In the genomic region with DNA sequence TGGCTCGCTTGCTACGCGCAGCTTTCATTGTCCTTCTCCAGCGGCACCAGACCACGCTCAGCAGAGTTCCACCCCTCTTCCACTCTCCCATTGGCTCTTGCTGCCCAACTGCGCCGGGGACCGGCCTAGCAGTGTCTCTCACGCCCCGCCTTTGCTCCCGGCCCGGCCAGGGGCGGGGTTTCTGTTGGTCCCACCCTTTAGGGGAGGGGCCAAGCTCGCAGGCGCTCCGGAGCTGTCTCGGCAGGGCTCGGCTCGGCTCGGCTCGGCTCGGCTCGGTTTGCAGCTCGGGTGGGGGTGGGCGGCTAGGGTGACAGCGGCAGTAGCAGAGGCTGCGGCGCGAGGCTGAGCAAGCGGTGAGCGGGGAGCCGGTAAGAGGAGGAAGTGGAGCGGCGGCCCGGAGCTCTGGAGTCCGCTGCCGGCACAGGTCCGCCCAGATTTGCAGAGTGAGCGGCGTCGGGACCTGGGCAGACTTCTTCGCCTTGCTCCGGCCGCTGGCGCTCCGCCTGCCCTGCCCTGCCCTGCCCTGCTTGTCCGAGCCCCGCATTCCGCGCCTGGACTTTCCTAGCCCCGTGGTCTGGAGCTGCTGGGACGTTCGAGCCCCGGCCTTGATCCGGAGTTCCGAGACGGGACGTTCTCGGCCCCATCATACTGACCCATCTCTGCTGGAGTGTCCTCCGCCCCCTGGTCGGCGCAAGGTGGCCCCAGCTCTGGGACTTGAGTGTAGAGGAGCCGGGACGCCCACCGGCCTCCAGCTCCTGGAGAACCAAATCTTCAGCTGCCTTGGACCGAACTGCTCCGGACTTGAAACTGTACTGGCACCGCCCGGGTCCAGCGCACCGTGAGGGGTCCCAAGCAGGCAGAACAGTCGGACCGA, we compare ENCODE assay signal across 8 mouse cellular contexts. TPM values are rescaled to one million over a fixed set of nuclear protein-coding genes. Genes with fewer than 3 reads are reported as not detected.
DNase-seq lines count a peak whose midpoint lies in the region; ATAC-seq and TF ChIP-seq lines count a peak whose summit lies in the region.

A gene (plus strand): TSS at position 201 of the 874 bp plus-strand sequence.

- H3K27ac ChIP-seq in forebrain, embryonic 12.5 days = peak within 1 kb of the TSS; percentile 97
- peak within 1 kb of the TSS; percentile 81 for H3K27ac ChIP-seq in heart, postnatal 0 days (ENCODE audit: low read depth)
- H3K27ac ChIP-seq in liver, embryonic 16.5 days (ENCODE audit: low read length) = no peak within 1 kb of the TSS
- H3K27ac ChIP-seq in neural tube, embryonic 13.5 days (replicated peaks) = peak within 1 kb of the TSS; percentile 98
- peak within 1 kb of the TSS; percentile 73 for H3K27ac ChIP-seq in testis, adult 2 months (ENCODE audit: control insufficient read depth, insufficient read depth, low read depth, low read length)

- H3K4me2 ChIP-seq in forebrain, embryonic 12.5 days = peak within 1 kb of the TSS; percentile 93
- peak within 1 kb of the TSS; percentile 82 for H3K4me2 ChIP-seq in heart, postnatal 0 days (ENCODE audit: low read depth, low read length)
- H3K4me2 ChIP-seq in liver, embryonic 16.5 days (ENCODE audit: low read depth, low read length) = peak within 1 kb of the TSS; percentile 88
- H3K4me2 ChIP-seq in neural tube, embryonic 13.5 days = peak within 1 kb of the TSS; percentile 91

- H3K9me3 ChIP-seq in E14TG2a.4 (ENCODE audit: low read length) = peaks cover 3% of the 10 kb centered on the region
- no peaks in the 10 kb centered on the region for H3K9me3 ChIP-seq in forebrain, embryonic 12.5 days
- H3K9me3 ChIP-seq in heart, postnatal 0 days (replicated peaks; ENCODE audit: control insufficient read depth, low read length) = no peaks in the 10 kb centered on the region
- H3K9me3 ChIP-seq in liver, embryonic 16.5 days (replicated peaks; ENCODE audit: control insufficient read depth, low read length) = no peaks in the 10 kb centered on the region; the same call in 1 of the 2 replicates
- no peaks in the 10 kb centered on the region for H3K9me3 ChIP-seq in neural tube, embryonic 13.5 days

- peak within 1 kb of the TSS; percentile 82 for H3K9ac ChIP-seq in forebrain, embryonic 12.5 days
- H3K9ac ChIP-seq in heart, postnatal 0 days (replicated peaks; ENCODE audit: low read depth, low read length) = peak within 1 kb of the TSS; percentile 79
- H3K9ac ChIP-seq in liver, embryonic 16.5 days (ENCODE audit: low read depth, low read length) = peak within 1 kb of the TSS; percentile 53
- peak within 1 kb of the TSS; percentile 93 for H3K9ac ChIP-seq in neural tube, embryonic 13.5 days

- under 1% methylated on average over 59 of the region's 73 CpGs for WGBS in forebrain, embryonic 12.5 days
- WGBS in heart, postnatal 0 days = under 1% methylated on average over 61 of the region's 73 CpGs
- under 1% methylated on average over 73 of the region's 73 CpGs for WGBS in liver, embryonic 16.5 days (ENCODE audit: insufficient replicate concordance)
- WGBS in neural tube, embryonic 13.5 days = under 1% methylated on average over 69 of the region's 73 CpGs

- peak; percentile 96 for ATAC-seq in forebrain, embryonic 12.5 days (ENCODE audit: low FRiP score)
- peak; percentile 95 for ATAC-seq in heart, postnatal 0 days (ENCODE audit: insufficient read depth, low read depth)
- peak; percentile 93 for ATAC-seq in liver, embryonic 16.5 days (ENCODE audit: low read depth)
- ATAC-seq in neural tube, embryonic 13.5 days (ENCODE audit: low read depth) = peak; percentile 96

- H3K27me3 ChIP-seq in E14TG2a.4 (ENCODE audit: insufficient read depth, low read length) = peaks cover 92% of the 10 kb centered on the region
- peaks cover 15% of the 10 kb centered on the region for H3K27me3 ChIP-seq in forebrain, embryonic 12.5 days
- H3K27me3 ChIP-seq in heart, postnatal 0 days (ENCODE audit: control insufficient read depth, insufficient read depth, low read length) = no peaks in the 10 kb centered on the region
- peaks cover 22% of the 10 kb centered on the region for H3K27me3 ChIP-seq in liver, embryonic 16.5 days (ENCODE audit: control insufficient read depth, insufficient read depth, low read depth, low read length)
- no peaks in the 10 kb centered on the region for H3K27me3 ChIP-seq in neural tube, embryonic 13.5 days
- H3K27me3 ChIP-seq in testis, adult 2 months (ENCODE audit: control insufficient read depth, insufficient read depth, low read length) = no peaks in the 10 kb centered on the region

- H3K36me3 ChIP-seq in E14TG2a.4 (ENCODE audit: insufficient read depth, low read length) = no peaks in the 10 kb centered on the region
- no peaks in the 10 kb centered on the region for H3K36me3 ChIP-seq in forebrain, embryonic 12.5 days (replicated peaks)
- H3K36me3 ChIP-seq in heart, postnatal 0 days (replicated peaks; ENCODE audit: control insufficient read depth, insufficient read depth, low read length) = no peaks in the 10 kb centered on the region
- H3K36me3 ChIP-seq in liver, embryonic 16.5 days (ENCODE audit: control insufficient read depth, insufficient read depth) = no peaks in the 10 kb centered on the region
- H3K36me3 ChIP-seq in neural tube, embryonic 13.5 days = 0 out of 2 replicates have a peak, but pooled peaks cover 2% of the 10 kb centered on the region
- no peaks in the 10 kb centered on the region for H3K36me3 ChIP-seq in testis, adult 2 months (ENCODE audit: control insufficient read depth, insufficient read depth, low read length)

- H3K4me3 ChIP-seq in E14TG2a.4 (replicated peaks; ENCODE audit: low read length) = peak within 1 kb of the TSS; percentile 81
- H3K4me3 ChIP-seq in forebrain, embryonic 12.5 days (replicated peaks) = peak within 1 kb of the TSS; percentile 61
- peak within 1 kb of the TSS; percentile 68 for H3K4me3 ChIP-seq in heart, postnatal 0 days (ENCODE audit: low read depth, low read length)
- H3K4me3 ChIP-seq in liver, embryonic 16.5 days (ENCODE audit: low read depth, low read length) = peak within 1 kb of the TSS; percentile 64
- peak within 1 kb of the TSS; percentile 92 for H3K4me3 ChIP-seq in neural tube, embryonic 13.5 days
- H3K4me3 ChIP-seq in testis, adult 2 months (ENCODE audit: control insufficient read depth, low read depth, low read length) = peak within 1 kb of the TSS; percentile 73

- peak; percentile 38 for TF ChIP-seq POLR2A in testis, adult 2 months (IDR thresholded peaks at IDR 0.05; ENCODE audit: control insufficient read depth, low read depth, low read length)

- peak; percentile 66; the same call in 1 of the 2 replicates for TF ChIP-seq EP300 in heart, postnatal 0 days (IDR thresholded peaks at IDR 0.05; ENCODE audit: low read depth)

- peaks cover 31% of the 10 kb centered on the region for H3K4me1 ChIP-seq in E14TG2a.4 (replicated peaks; ENCODE audit: low read depth, low read length)
- peaks cover 52% of the 10 kb centered on the region for H3K4me1 ChIP-seq in forebrain, embryonic 12.5 days
- peaks cover 53% of the 10 kb centered on the region for H3K4me1 ChIP-seq in heart, postnatal 0 days (ENCODE audit: control insufficient read depth, insufficient read depth)
- peaks cover 12% of the 10 kb centered on the region for H3K4me1 ChIP-seq in liver, embryonic 16.5 days (ENCODE audit: control insufficient read depth, low read depth, low read length)
- peaks cover 69% of the 10 kb centered on the region for H3K4me1 ChIP-seq in neural tube, embryonic 13.5 days (replicated peaks)
- H3K4me1 ChIP-seq in testis, adult 2 months (ENCODE audit: control insufficient read depth, insufficient read depth, low read length) = peaks cover 16% of the 10 kb centered on the region

- peak; percentile 89 for DNase-seq in c-Kit-positive CD71-positive TER-119-positive erythroid progenitor cells, embryonic 14.5 days (ENCODE audit: low spot score)
- DNase-seq in heart, postnatal 0 days (ENCODE audit: low spot score) = peak; percentile 98
- DNase-seq in kidney, postnatal 4 days = peak; percentile 100

- TF ChIP-seq CTCF in E14TG2a.4 (conservative IDR thresholded peaks at IDR 0.05; ENCODE audit: low read length) = no peak
- TF ChIP-seq CTCF in heart, postnatal 0 days (IDR thresholded peaks at IDR 0.05; ENCODE audit: low read depth) = no peak
- TF ChIP-seq CTCF in testis, adult 2 months (IDR thresholded peaks at IDR 0.05; ENCODE audit: control insufficient read depth, insufficient read depth, insufficient replicate concordance, low read depth, low read length) = no peak

RNA-seq across cellular contexts. Expression of the gene that starts here (rescaled TPM):
- polyA plus RNA-seq in forebrain, embryonic 12.5 days (2016; fragmentation: Nextera tagmentation; extraction: Ambion mirVana) = 29.9 and 34.4 TPM in 2 replicates
- 35.9 and 47.8 TPM in 2 replicates for total RNA-seq in heart, postnatal 0 days (2014; rRNA removed; ENCODE audit: low replicate concordance)
- polyA plus RNA-seq in heart, postnatal 0 days (2015; fragmentation: Nextera tagmentation; extraction: Ambion mirVana) = 24.4 and 28.9 TPM in 2 replicates
- polyA plus RNA-seq in liver, embryonic 16.5 days (2015; fragmentation: Nextera tagmentation; extraction: Ambion mirVana) = 1.5 and 2.1 TPM in 2 replicates
- 53.0 and 59.8 TPM in 2 replicates for polyA plus RNA-seq in neural tube, embryonic 13.5 days (2015; fragmentation: Nextera tagmentation; extraction: Ambion mirVana)
- polyA plus RNA-seq in testis, adult 2 months (2012; rRNA removed) = 9.9 and 11.1 TPM in 2 replicates
